Mouse (Mus musculus) heart, postnatal 0 days (tissue): ENCODE measurements around the gene Wwox. TPM values are rescaled to one million over a fixed set of nuclear protein-coding genes. Genes with fewer than 3 reads are reported as not detected.

ENCODE experiments used
- ATAC-seq: fragments of 200-750 bp; cut with Nextera tagmentation; 2 replicates; pipeline ENCODE4 v1.8.0; 2017; ENCODE audit warnings: low read depth, moderate number of reproducible peaks, moderate library complexity; ENCODE audit not compliant: insufficient read depth
- DNase-seq: peaks from one replicate; pipeline ENCODE4 v3.0.0-alpha.2; 2016; ENCODE audit warnings: low spot score
- H3K27ac ChIP-seq: fragments of 300-500 bp; sonication (generic); 2 replicates; pipeline ENCODE4 v1.5.1; 2014; ENCODE audit warnings: low read depth, mild to moderate bottlenecking
- H3K27me3 ChIP-seq: fragments of 300-500 bp; sonication (generic); 2 replicates; pipeline ENCODE4 v1.6.1; 2014; ENCODE audit warnings: low read length, mixed read lengths; ENCODE audit not compliant: control insufficient read depth, insufficient read depth
- H3K36me3 ChIP-seq: fragments of 300-500 bp; sonication (generic); replicated peaks from 2 replicates; pipeline ENCODE4 v1.6.1; 2014; ENCODE audit warnings: low read length, mixed read lengths; ENCODE audit not compliant: control insufficient read depth, insufficient read depth
- H3K4me1 ChIP-seq: fragments of 300-500 bp; sonication (generic); 2 replicates; pipeline ENCODE4 v1.6.1; 2014; ENCODE audit warnings: antibody characterized with exemption; ENCODE audit not compliant: control insufficient read depth, insufficient read depth
- H3K4me2 ChIP-seq: fragments of 300-500 bp; sonication (generic); 2 replicates; pipeline ENCODE4 v1.6.1; 2014; ENCODE audit warnings: low read depth, mild to moderate bottlenecking, low read length, moderate library complexity
- H3K4me3 ChIP-seq: fragments of 300-500 bp; sonication (generic); 2 replicates; pipeline ENCODE4 v1.5.1; 2014; ENCODE audit warnings: low read depth, low read length
- H3K9ac ChIP-seq: fragments of 300-500 bp; sonication (generic); replicated peaks from 2 replicates; pipeline ENCODE4 v1.6.1; 2014; ENCODE audit warnings: low read depth, low read length, mixed read lengths
- H3K9me3 ChIP-seq: fragments of 300-500 bp; sonication (generic); replicated peaks from 2 replicates; pipeline ENCODE4 v1.6.1; 2016; ENCODE audit warnings: low read length; ENCODE audit not compliant: control insufficient read depth
- CTCF ChIP-seq: IDR thresholded peaks from 2 replicates; pipeline ENCODE4 v1.5.1; 2016; ENCODE audit warnings: antibody characterized with exemption, control low read depth, low read depth
- EP300 ChIP-seq: IDR thresholded peaks from 2 replicates; pipeline ENCODE4 v1.6.1; 2016; ENCODE audit warnings: antibody characterized with exemption, low read depth
- WGBS: fragments of 180-500 bp; shearing (Covaris S2); extraction: QIAGEN DNeasy Blood & Tissue Kit; methylation state at CpG from one replicate; pipeline ENCODE4 v1.1.7; 2014; 5-methylcytosine and 5-hydroxymethylcytosine counted together
- polyA plus RNA-seq: library from polyadenylated mRNA; unstranded; fragments of >200 nt; fragmentation: Nextera tagmentation; extraction: Ambion mirVana; gene quantifications from 2 replicates; pipeline ENCODE4 v1.2.1, GENCODE M21; 2015
- total RNA-seq: library from RNA; depleted of rRNA; stranded (reverse); fragments of >200 nt; gene quantifications from 2 replicates; pipeline ENCODE4 v1.2.3, GENCODE M21; 2014; ENCODE audit warnings: low replicate concordance

Gene Wwox
- total and polyA plus RNA-seq, 2 experiments from 2014 or later, result 7.5 to 9.6 TPM

- no peak for TF ChIP-seq EP300
- TF ChIP-seq CTCF, result no peak
- Histone ChIP-seq H3K4me1 (no peaks in the 10 kb centered on the region), H3K9me3 (no peaks in the 10 kb centered on the region), H3K27me3 (no peaks in the 10 kb centered on the region), H3K4me2 (no peak overlapping the region), H3K27ac (no peak overlapping the region), H3K9ac (no peak overlapping the region), H3K4me3 (no peak overlapping the region), H3K36me3 (no peaks in the 10 kb centered on the region)
- no peak for DNase-seq
- 80% methylated on average over 4 of the region's 4 CpGs for WGBS
- ATAC-seq, result no peak
These were observed 451.8 kb downstream of the Wwox start for GRCm38 (mm10) chr8:114891252-114891651.

- Histone ChIP-seq H3K9me3 (no peaks in the 10 kb centered on the region), H3K27ac (no peak overlapping the region), H3K4me3 (no peak overlapping the region), H3K27me3 (no peaks in the 10 kb centered on the region), H3K4me2 (no peak overlapping the region), H3K9ac (no peak overlapping the region), H3K36me3 (no peaks in the 10 kb centered on the region), H3K4me1 (no peaks in the 10 kb centered on the region)
- no peak for ATAC-seq
- TF ChIP-seq CTCF, result no peak
- TF ChIP-seq EP300, result no peak
- DNase-seq, result no peak
- 75% methylated on average over 8 of the region's 8 CpGs for whole genome bisulfite sequencing
These were observed 458.0 kb downstream of the Wwox start for GRCm38 (mm10) chr8:114897432-114897831.

GRCm38 (mm10) chr8:114899157-114899556 lies 459.7 kb downstream of the Wwox start:
- Histone ChIP-seq H3K36me3 (no peaks in the 10 kb centered on the region), H3K9ac (no peak overlapping the region), H3K4me3 (no peak overlapping the region), H3K27me3 (no peaks in the 10 kb centered on the region), H3K4me1 (no peaks in the 10 kb centered on the region), H3K27ac (no peak overlapping the region), H3K4me2 (no peak overlapping the region), H3K9me3 (no peaks in the 10 kb centered on the region)
- WGBS, result 89% methylated on average over 12 of the region's 12 CpGs
- DNase-seq, result no peak
- no peak for TF ChIP-seq EP300
- no peak for TF ChIP-seq CTCF
- no peak for ATAC-seq

GRCm38 (mm10) chr8:114902584-114902983 lies 463.1 kb downstream of the Wwox start:
- H3K9ac ChIP-seq, result no peak overlapping the region
- H3K4me2 ChIP-seq, result no peak overlapping the region
- ATAC-seq (no peak), DNase-seq (no peak)
- H3K27ac ChIP-seq, result no peak overlapping the region
- H3K4me1 ChIP-seq, result no peaks in the 10 kb centered on the region
- no peaks in the 10 kb centered on the region for H3K27me3 ChIP-seq
- no peak overlapping the region for H3K4me3 ChIP-seq
- H3K36me3 ChIP-seq, result no peaks in the 10 kb centered on the region
- TF ChIP-seq CTCF (no peak), EP300 (no peak)
- no peaks in the 10 kb centered on the region for H3K9me3 ChIP-seq
- 73% methylated on average over 5 of the region's 5 CpGs for WGBS

GRCm38 (mm10) chr8:114908086-114908485 lies 468.6 kb downstream of the Wwox start:
- no peak overlapping the region for H3K4me3 ChIP-seq
- no peaks in the 10 kb centered on the region for H3K4me1 ChIP-seq
- WGBS, result 90% methylated on average over 8 of the region's 8 CpGs
- no peaks in the 10 kb centered on the region for H3K9me3 ChIP-seq
- H3K4me2 ChIP-seq, result no peak overlapping the region
- H3K36me3 ChIP-seq, result no peaks in the 10 kb centered on the region
- no peak overlapping the region for H3K27ac ChIP-seq
- no peaks in the 10 kb centered on the region for H3K27me3 ChIP-seq
- DNase-seq, result no peak
- no peak for ATAC-seq
- TF ChIP-seq CTCF, result no peak
- no peak for TF ChIP-seq EP300
- no peak overlapping the region for H3K9ac ChIP-seq

- Histone ChIP-seq H3K4me1 (no peaks in the 10 kb centered on the region), H3K4me2 (no peak overlapping the region), H3K36me3 (no peaks in the 10 kb centered on the region), H3K4me3 (no peak overlapping the region), H3K9me3 (no peaks in the 10 kb centered on the region), H3K27ac (no peak overlapping the region), H3K27me3 (no peaks in the 10 kb centered on the region), H3K9ac (no peak overlapping the region)
- TF ChIP-seq CTCF, result no peak
- no peak for TF ChIP-seq EP300
- WGBS, result 76% methylated on average over 7 of the region's 7 CpGs
- ATAC-seq (no peak), DNase-seq (no peak)
These were observed 469.1 kb downstream of the Wwox start for GRCm38 (mm10) chr8:114908589-114908988.
